Mouse (Mus musculus): ENCODE measurements around the gene Sesn1. TPM values are rescaled to one million over a fixed set of nuclear protein-coding genes. Genes with fewer than 3 reads are reported as not detected.
A peak's percentile ranks its signal among the peaks of the same experiment; 100 is the strongest.

Gene Sesn1
- polyA plus RNA-seq, 1 experiment, result 5.0 TPM

GRCm38 (mm10) chr10:41887080-41887821, 77.5 kb downstream of the Sesn1 start:
- Histone ChIP-seq H3ac (ENCODE audit: control insufficient read depth, insufficient read length, low read depth) (peak overlapping the region; percentile 75), H3K4me3 (ENCODE audit: insufficient read depth, poor library complexity, severe bottlenecking) (peak overlapping the region; percentile 32), H3K79me2 (ENCODE audit: control insufficient read depth, insufficient read depth) (no peaks in the 10 kb centered on the region), H3K36me3 (ENCODE audit: control insufficient read depth, insufficient read depth) (no peaks in the 10 kb centered on the region), H3K79me3 (ENCODE audit: low read depth) (no peaks in the 10 kb centered on the region), H3K27me3 (ENCODE audit: control insufficient read depth, insufficient read depth, insufficient read length) (no peaks in the 10 kb centered on the region)
- no peak for TF ChIP-seq CEBPB (IDR thresholded peaks at IDR 0.05; ENCODE audit: low read depth)
- TF ChIP-seq MAX (IDR thresholded peaks at IDR 0.05), result peak; percentile 15

- TF ChIP-seq USF1 (IDR thresholded peaks at IDR 0.05; ENCODE audit: low read depth), result no peak
- TF ChIP-seq MYOD1 (IDR thresholded peaks at IDR 0.05; ENCODE audit: control insufficient read depth, insufficient read length, low read depth), result no peak
- TF ChIP-seq FOSL1 (IDR thresholded peaks at IDR 0.05; ENCODE audit: insufficient read depth, low read length, poor library complexity, severe bottlenecking), result no peak
- TF ChIP-seq MYOG (IDR thresholded peaks at IDR 0.05; ENCODE audit: control insufficient read depth, extremely low read depth, insufficient read length), result no peak
- TF ChIP-seq MAX (IDR thresholded peaks at IDR 0.05), result no peak
- no peak for TF ChIP-seq CEBPB (IDR thresholded peaks at IDR 0.05; ENCODE audit: low read depth)
- no peak for TF ChIP-seq CTCF (IDR thresholded peaks at IDR 0.05; ENCODE audit: control insufficient read depth, insufficient read depth, insufficient read length)
- H3K4me3 ChIP-seq (ENCODE audit: insufficient read depth, poor library complexity, severe bottlenecking), result no peak overlapping the region
- H3K79me2 ChIP-seq (ENCODE audit: control insufficient read depth, insufficient read depth), result no peaks in the 10 kb centered on the region
- H3ac ChIP-seq (ENCODE audit: control insufficient read depth, insufficient read length, low read depth), result no peak overlapping the region
- no peaks in the 10 kb centered on the region for H3K36me3 ChIP-seq (ENCODE audit: control insufficient read depth, insufficient read depth)
- no peaks in the 10 kb centered on the region for H3K27me3 ChIP-seq (ENCODE audit: control insufficient read depth, insufficient read depth, insufficient read length)
- no peaks in the 10 kb centered on the region for H3K79me3 ChIP-seq (ENCODE audit: low read depth)
Measured at GRCm38 (mm10) chr10:41888365-41888941, 78.7 kb downstream of the Sesn1 start.

- no peaks in the 10 kb centered on the region for H3K79me2 ChIP-seq (ENCODE audit: control insufficient read depth, insufficient read depth)
- H3K36me3 ChIP-seq (ENCODE audit: control insufficient read depth, insufficient read depth), result no peaks in the 10 kb centered on the region
- TF ChIP-seq CEBPB (IDR thresholded peaks at IDR 0.05; ENCODE audit: low read depth), result no peak
- TF ChIP-seq MAX (IDR thresholded peaks at IDR 0.05), result no peak
- no peak for TF ChIP-seq FOSL1 (IDR thresholded peaks at IDR 0.05; ENCODE audit: insufficient read depth, low read length, poor library complexity, severe bottlenecking)
- TF ChIP-seq MYOD1 (IDR thresholded peaks at IDR 0.05; ENCODE audit: control insufficient read depth, insufficient read length, low read depth), result no peak
- no peak for TF ChIP-seq CTCF (IDR thresholded peaks at IDR 0.05; ENCODE audit: control insufficient read depth, insufficient read depth, insufficient read length)
- no peak for TF ChIP-seq USF1 (IDR thresholded peaks at IDR 0.05; ENCODE audit: low read depth)
- no peak for TF ChIP-seq MYOG (IDR thresholded peaks at IDR 0.05; ENCODE audit: control insufficient read depth, extremely low read depth, insufficient read length)
- no peaks in the 10 kb centered on the region for H3K27me3 ChIP-seq (ENCODE audit: control insufficient read depth, insufficient read depth, insufficient read length)
- H3K4me3 ChIP-seq (ENCODE audit: insufficient read depth, poor library complexity, severe bottlenecking), result no peak overlapping the region
- H3K79me3 ChIP-seq (ENCODE audit: low read depth), result no peaks in the 10 kb centered on the region
- H3ac ChIP-seq (ENCODE audit: control insufficient read depth, insufficient read length, low read depth), result no peak overlapping the region
Measured at GRCm38 (mm10) chr10:41889566-41889965, 79.8 kb downstream of the Sesn1 start.

- no peaks in the 10 kb centered on the region for H3K79me2 ChIP-seq (ENCODE audit: control insufficient read depth, insufficient read depth)
- H3K79me3 ChIP-seq (ENCODE audit: low read depth), result no peaks in the 10 kb centered on the region
- no peak overlapping the region for H3K4me3 ChIP-seq (ENCODE audit: insufficient read depth, poor library complexity, severe bottlenecking)
- no peak overlapping the region for H3ac ChIP-seq (ENCODE audit: control insufficient read depth, insufficient read length, low read depth)
- TF ChIP-seq CTCF (IDR thresholded peaks at IDR 0.05; ENCODE audit: control insufficient read depth, insufficient read depth, insufficient read length) (no peak), CEBPB (IDR thresholded peaks at IDR 0.05; ENCODE audit: low read depth) (no peak), MAX (IDR thresholded peaks at IDR 0.05) (no peak), MYOG (IDR thresholded peaks at IDR 0.05; ENCODE audit: control insufficient read depth, extremely low read depth, insufficient read length) (no peak), MYOD1 (IDR thresholded peaks at IDR 0.05; ENCODE audit: control insufficient read depth, insufficient read length, low read depth) (no peak), FOSL1 (IDR thresholded peaks at IDR 0.05; ENCODE audit: insufficient read depth, low read length, poor library complexity, severe bottlenecking) (no peak), USF1 (IDR thresholded peaks at IDR 0.05; ENCODE audit: low read depth) (no peak)
- no peaks in the 10 kb centered on the region for H3K36me3 ChIP-seq (ENCODE audit: control insufficient read depth, insufficient read depth)
- H3K27me3 ChIP-seq (ENCODE audit: control insufficient read depth, insufficient read depth, insufficient read length), result no peaks in the 10 kb centered on the region
Measured at GRCm38 (mm10) chr10:41890537-41890936, 80.8 kb downstream of the Sesn1 start.

- no peaks in the 10 kb centered on the region for H3K27me3 ChIP-seq (ENCODE audit: control insufficient read depth, insufficient read depth, insufficient read length)
- no peaks in the 10 kb centered on the region for H3K36me3 ChIP-seq (ENCODE audit: control insufficient read depth, insufficient read depth)
- H3K79me2 ChIP-seq (ENCODE audit: control insufficient read depth, insufficient read depth), result no peaks in the 10 kb centered on the region
- TF ChIP-seq CEBPB (IDR thresholded peaks at IDR 0.05; ENCODE audit: low read depth), result no peak
- H3K79me3 ChIP-seq (ENCODE audit: low read depth), result no peaks in the 10 kb centered on the region
- no peak overlapping the region for H3ac ChIP-seq (ENCODE audit: control insufficient read depth, insufficient read length, low read depth)
- no peak overlapping the region for H3K4me3 ChIP-seq (ENCODE audit: insufficient read depth, poor library complexity, severe bottlenecking)
Measured at GRCm38 (mm10) chr10:41891312-41891711, 81.6 kb downstream of the Sesn1 start.

Data from C2C12 (cell line).